Mouse (Mus musculus): ENCODE results near the gene Klhl30.
A peak's percentile ranks its signal among the peaks of the same experiment; 100 is the strongest.

Gene Klhl30

DNA sequence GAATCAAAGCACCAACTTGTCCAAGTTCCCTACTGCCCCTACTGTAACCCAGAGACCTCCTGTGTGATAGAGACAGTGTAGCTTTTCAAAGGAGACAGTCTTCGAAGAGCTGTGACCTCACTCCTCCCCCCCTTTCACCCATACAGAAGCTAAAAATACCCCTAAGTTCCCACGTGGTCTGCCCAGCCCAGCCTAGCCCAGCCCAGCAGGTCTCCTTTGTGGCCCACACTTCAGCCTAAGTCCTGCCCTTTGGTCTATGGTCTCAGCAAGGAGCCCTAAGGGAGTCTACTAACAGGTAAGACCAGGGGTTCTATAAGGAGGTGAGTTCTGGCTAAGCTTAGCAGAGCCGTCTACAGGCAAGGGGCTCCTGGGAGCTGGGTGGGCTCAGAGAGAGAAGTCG is at the start of gene Klhl30:
Gene Klhl30 (plus strand): TSS at position 176 of the 400 bp plus-strand sequence.
- DNase-seq = no peak

GRCm38 (mm10) chr1:91301206-91301920 is 49.5 kb upstream of the Klhl30 start:
- peak; percentile 44 for DNase-seq

DNA sequence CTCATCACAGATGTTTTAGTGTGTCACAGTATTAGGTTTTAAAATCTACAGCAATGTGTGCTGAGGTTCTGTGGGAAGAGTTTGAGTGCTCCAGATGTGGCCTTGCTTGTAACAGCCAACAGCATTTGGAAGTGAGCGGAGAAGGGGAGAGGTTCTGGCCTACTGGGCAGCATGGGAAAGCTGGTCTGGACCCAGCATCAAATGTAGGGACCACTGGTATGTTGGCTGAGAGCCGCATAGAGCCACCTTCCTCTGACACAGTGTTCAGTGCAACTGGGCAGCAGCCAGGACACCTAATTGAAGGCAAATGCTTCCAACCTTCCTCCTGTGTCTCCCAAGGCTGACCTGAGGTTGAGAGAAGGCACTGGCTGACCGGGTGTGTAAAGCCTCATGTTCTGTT is 48.8 kb upstream of the Klhl30 start:
- no peak for DNase-seq

DNA sequence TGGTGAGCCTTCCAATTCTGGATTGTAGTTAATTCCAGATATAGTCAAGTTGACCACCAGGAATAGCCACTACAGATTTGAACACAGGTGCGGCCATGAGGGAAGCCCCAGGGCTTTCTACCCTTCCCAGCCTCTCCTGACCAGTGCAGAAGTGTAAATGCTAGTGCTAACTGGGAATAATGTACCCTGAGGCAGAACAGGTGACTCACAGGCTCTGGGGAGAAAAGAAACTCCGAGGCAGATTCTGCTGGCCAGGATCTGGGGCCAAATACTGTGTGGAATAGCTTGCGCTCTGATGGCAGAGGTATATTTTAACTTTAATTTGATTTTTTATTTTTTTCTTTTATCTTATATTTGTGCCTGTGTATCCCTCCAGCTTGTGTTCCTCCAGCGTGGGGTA is 46.2 kb upstream of the Klhl30 start:
- no peak for DNase-seq

DNA sequence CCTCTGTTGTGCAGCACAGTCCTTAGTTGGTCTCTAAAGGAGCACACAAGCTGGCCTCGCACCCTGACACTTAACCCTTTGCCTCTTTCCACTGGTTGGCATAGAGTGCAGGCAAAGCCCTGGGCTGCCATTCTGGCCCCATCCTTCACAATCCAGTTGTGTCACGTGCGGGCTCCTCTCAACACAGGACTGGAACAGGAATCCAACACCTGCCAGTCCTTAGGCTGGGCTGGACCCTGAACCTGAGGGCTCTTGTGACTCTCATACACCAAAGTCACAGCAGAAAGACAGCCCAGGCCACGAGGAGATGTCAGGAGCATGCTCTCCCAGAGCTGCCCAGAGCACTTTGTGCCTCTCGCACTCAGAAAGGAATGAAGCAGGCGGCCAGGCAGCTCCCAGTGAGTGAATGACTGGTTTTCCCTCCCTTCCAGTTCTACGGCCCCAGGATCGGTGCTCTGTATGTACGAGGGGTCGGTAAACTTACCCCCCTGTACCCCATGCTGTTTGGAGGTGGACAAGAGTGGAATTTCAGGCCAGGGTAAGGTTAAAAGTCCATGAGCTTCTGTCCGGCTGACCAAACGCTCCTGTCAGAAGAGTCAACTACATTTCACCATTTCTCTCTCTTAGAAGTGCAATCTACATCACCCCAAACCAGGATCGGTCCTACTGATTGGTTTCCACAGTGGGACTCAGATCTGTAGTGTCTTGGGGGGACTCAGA is 41.3 kb upstream of the Klhl30 start:
- DNase-seq = no peak

DNA sequence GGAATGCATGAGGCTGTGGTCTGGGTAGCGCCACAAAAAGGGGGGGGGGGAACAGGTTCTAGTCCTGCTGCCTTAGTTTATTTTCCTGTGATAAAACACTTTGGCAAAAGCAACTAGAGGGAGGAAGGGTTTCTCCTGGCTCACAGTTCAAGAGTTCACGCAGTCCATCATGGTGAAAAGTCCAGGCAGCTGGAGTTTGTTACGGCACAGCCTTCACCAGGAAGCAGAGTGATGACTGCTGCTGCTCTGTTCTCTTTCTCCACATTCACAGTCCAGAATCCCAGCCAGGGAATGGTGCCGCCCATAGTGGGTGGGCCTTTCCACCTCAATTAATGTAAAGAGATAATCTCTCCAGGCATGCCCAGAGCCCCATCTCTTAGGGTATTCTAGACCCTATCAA is 38.5 kb upstream of the Klhl30 start:
- no peak for DNase-seq

- no peak for DNase-seq
Measured at GRCm38 (mm10) chr1:91313251-91313650, 37.6 kb upstream of the Klhl30 start.

DNA sequence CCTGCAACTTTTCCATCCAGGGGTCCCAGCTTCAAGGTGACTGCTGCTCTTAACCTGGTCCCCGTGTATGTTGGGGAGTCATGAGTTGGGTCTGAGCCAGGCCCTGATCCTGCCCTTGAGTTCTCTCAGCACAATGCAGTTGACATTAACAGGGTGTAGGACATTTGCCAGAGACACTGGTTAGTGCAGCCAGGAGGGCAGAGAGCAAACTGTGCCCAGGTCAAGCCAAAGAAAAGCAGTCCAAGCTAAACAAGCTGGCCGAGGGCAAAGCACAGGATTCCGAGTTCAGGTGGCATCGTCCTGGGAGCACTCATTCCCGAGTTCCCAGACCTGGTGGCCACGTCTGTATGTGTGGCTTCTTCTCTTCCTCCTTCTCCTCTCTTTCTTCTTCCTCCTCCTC is 33.2 kb upstream of the Klhl30 start:
- DNase-seq = no peak

DNA sequence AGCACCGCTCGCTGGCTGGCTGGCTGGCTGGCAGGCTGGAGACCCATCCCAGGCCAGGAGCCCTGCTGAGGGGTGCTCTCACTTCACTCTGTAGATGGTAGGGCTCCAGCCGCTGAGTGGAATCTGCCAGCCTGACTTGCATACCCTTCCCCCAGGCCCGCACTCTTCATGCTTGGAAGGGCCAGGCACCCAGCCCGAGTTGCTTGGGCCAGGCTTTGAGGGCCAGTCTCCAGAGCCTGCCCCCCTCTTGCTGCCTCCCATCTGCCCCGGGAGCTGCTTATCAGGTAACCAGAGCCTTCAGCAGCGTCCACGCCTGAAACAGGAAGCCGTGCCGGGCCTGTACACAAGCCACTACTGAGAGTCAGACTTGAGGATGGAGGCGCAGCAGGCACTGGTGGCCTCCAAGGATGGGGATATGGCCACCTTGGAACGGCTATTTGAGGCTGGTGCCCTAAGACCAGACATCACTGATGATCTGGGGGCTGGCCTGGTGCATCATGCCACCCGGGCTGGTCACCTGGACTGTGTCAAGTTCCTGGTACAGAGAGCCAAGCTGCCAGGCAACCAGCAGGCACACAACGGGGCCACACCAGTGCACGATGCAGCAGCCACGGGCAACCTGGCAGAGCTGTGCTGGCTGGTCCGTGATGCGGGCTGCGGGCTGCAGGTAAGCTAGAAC is 28.9 kb upstream of the Klhl30 start, which contains the start of gene Espnl:
Gene Espnl (plus strand): TSS at position 316 of the 679 bp plus-strand sequence.
- DNase-seq = peak; percentile 51

GRCm38 (mm10) chr1:91324646-91325045 is 26.2 kb upstream of the Klhl30 start:
- no peak for DNase-seq

- DNase-seq = no peak
Measured at GRCm38 (mm10) chr1:91325488-91326042, 25.3 kb upstream of the Klhl30 start.

DNA sequence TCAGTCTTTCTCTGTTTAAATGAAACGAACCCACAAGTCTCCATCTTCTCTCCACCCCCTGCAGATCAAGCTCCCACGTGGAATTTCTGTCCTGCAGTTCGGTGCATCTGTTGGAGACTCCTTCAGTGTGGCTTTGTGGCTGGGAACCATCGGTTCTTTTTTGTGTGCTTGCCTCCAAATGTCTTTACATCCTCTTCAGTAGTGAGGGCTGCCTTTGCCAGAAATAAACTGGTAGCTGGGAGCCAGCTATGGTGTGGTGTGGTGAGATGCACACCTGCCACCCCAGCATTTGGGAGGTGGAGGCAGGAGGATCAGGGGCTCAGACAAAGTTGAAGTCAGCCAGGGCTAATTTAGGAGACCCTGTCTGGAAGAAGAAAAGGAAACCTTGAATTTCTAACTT is 18.7 kb upstream of the Klhl30 start:
- DNase-seq = no peak

DNA sequence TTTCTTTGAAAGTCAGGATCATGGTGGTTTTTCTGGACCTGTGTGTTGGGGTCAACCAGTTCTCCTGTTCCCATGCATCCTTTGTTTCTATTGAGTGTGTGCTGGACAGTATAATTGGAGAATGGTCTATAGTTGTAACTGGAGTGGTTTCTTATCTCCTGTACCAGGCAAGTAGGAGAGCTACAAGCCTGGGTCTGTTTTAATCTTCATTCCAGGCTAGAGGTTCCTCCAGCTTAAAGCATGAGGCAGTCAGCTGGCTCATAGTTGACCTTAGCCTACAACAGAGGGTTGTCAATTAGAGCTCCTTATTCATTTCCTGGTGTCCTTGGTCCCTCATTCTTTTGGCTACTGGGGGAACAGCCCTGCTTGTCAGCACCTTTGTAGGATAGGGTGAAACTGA is 17.2 kb upstream of the Klhl30 start:
- no peak for DNase-seq

- no peak for DNase-seq
Measured at GRCm38 (mm10) chr1:91337355-91337754, 13.5 kb upstream of the Klhl30 start.

- DNase-seq = no peak
Measured at GRCm38 (mm10) chr1:91344001-91344400, 6.8 kb upstream of the Klhl30 start.

GRCm38 (mm10) chr1:91344921-91345685 is 5.7 kb upstream of the Klhl30 start:
- DNase-seq = no peak

DNA sequence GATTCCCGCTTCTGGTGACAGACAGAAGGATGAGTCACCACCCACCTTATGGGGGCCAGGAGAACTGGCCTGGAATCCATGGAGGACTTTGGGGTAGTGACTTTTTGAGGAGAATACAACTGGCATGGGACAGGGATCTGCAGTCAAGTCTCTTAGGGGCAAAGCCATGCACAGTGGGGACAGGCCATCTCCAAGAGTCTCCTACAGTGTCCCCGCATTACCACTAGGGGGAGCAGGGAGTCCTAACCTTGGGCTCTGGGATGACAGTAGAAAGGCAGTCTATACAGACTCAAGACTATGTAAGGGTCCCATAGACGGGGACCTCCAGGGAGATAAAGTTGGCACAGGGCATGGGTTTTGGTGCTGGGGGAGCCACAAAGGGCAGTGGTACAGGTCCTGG is 3.9 kb upstream of the Klhl30 start:
- DNase-seq = peak; percentile 68

- DNase-seq = no peak
Measured at GRCm38 (mm10) chr1:91351249-91351648, 433 bp downstream of the Klhl30 start.

GRCm38 (mm10) chr1:91352277-91352676 is 1.5 kb downstream of the Klhl30 start:
- no peak for DNase-seq

- DNase-seq = no peak
Measured at GRCm38 (mm10) chr1:91356105-91356504, 5.3 kb downstream of the Klhl30 start.

GRCm38 (mm10) chr1:91362113-91362512 is 11.3 kb downstream of the Klhl30 start:
- DNase-seq = no peak

GRCm38 (mm10) chr1:91364822-91365644 is 14.2 kb downstream of the Klhl30 start:
- no peak for DNase-seq

Measured in liver (tissue).